Mouse (Mus musculus) olfactory bulb, adult 2 months (tissue): ENCODE measurements at regions not wholly inside any gene's neighbourhood (a gene's known extent, or its start where the extent isn't known, plus 50 kb on each side); places are given as distances from the start of the nearest gene placed in this dataset.

Source experiments
- H3K27ac ChIP-seq: fragments of 200-500 bp; 2 replicates; pipeline ENCODE4 v1.5.1; 2012; ENCODE audit warnings: low read depth, low read length; ENCODE audit not compliant: insufficient read depth
- H3K4me1 ChIP-seq: fragments of 200-500 bp; 2 replicates; pipeline ENCODE4 v1.6.1; 2012; ENCODE audit warnings: low read length; ENCODE audit not compliant: control insufficient read depth, insufficient read depth
- H3K4me3 ChIP-seq: fragments of 200-500 bp; 2 replicates; pipeline ENCODE4 v1.5.1; 2012; ENCODE audit warnings: mild to moderate bottlenecking, low read depth, low read length, moderate library complexity; ENCODE audit not compliant: insufficient read depth
- CTCF ChIP-seq: fragments of 200-500 bp; IDR thresholded peaks from 2 replicates; pipeline ENCODE4 v1.5.1; 2012; ENCODE audit warnings: low read depth, mild to moderate bottlenecking, low read length, moderate library complexity; ENCODE audit not compliant: insufficient read depth
- POLR2A ChIP-seq: fragments of 200-500 bp; IDR thresholded peaks from 2 replicates; pipeline ENCODE4 v1.6.1; 2012; ENCODE audit warnings: mild to moderate bottlenecking, low read depth, low read length, moderate library complexity; ENCODE audit not compliant: insufficient read depth
- WGBS: fragments of 180-500 bp; shearing (Covaris S2); methylation state at CpG from one replicate; pipeline ENCODE4 v1.1.7; 2018; 5-methylcytosine and 5-hydroxymethylcytosine counted together

DNA sequence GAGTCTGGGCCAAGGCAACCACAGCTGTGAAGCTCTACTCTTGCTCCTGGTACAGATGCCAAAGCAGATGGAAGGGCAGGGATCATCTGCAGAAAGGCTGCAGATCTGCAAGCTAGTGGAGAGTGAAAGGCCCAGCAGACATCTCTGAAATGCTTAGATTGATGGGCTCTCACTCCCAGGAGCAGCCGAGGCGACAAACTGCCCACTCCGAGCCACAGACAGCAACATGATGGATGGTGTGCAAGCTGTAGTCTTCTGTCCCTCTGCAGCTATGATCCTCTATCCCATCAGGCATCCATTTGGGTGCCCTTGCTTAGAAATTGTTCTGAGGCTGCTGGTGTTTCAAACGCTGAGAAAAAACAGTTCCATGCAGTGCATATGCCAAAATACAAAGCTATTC lies 262.1 kb downstream of the Dmrta1 start:
- Histone ChIP-seq H3K4me3 (no peak overlapping the region), H3K27ac (no peak overlapping the region), H3K4me1 (no peaks in the 10 kb centered on the region)
- TF ChIP-seq CTCF = no peak
- TF ChIP-seq POLR2A = no peak
- 84% methylated on average over 4 of the region's 4 CpGs for WGBS

DNA sequence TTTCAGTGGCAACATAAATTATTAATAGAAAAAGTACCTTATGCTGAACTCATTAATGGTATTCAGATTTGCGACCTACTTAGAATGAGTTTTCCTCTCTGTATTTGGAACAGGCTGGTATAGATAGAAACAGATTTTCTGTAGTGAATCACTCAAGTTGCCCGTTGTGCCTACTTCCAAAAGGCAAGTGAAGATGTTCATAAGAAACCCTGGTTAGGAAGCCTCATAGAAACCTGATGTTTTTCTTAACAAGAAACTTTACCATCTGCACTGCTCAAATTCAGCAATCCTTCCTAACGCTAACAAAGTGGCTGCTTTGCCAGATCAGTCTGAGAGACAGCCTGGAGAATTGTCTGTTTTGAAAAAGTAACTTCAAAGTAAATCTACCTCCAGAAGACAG lies 242.5 kb upstream of the Zfp352 start:
- TF ChIP-seq POLR2A (no peak), CTCF (no peak)
- H3K4me3 ChIP-seq = no peak overlapping the region
- H3K4me1 ChIP-seq = no peaks in the 10 kb centered on the region
- 77% methylated on average over 3 of the region's 3 CpGs for WGBS
- no peak overlapping the region for H3K27ac ChIP-seq

DNA sequence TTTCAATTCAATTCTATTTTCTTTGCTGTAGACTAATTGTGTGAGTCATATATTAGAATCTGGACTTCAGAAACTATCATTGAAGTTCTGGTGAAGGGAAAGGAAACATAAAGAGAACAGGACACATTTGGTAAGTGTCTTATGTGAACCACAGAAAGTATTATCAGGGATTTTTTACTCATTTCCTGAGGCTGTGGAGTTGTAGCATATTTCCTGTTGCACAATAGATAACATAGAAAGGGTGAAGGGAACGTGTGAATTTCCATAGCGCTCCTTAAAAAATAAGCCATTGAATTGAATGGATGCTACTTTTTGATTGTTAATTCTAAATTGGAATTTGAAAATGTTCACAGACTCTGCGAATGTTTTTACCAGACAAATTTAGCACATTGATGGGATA lies 215.2 kb upstream of the Zfp352 start:
- Histone ChIP-seq H3K4me3 (no peak overlapping the region), H3K4me1 (no peaks in the 10 kb centered on the region), H3K27ac (no peak overlapping the region)
- WGBS = 69% methylated on average over 3 of the region's 3 CpGs
- no peak for TF ChIP-seq POLR2A
- TF ChIP-seq CTCF = no peak

DNA sequence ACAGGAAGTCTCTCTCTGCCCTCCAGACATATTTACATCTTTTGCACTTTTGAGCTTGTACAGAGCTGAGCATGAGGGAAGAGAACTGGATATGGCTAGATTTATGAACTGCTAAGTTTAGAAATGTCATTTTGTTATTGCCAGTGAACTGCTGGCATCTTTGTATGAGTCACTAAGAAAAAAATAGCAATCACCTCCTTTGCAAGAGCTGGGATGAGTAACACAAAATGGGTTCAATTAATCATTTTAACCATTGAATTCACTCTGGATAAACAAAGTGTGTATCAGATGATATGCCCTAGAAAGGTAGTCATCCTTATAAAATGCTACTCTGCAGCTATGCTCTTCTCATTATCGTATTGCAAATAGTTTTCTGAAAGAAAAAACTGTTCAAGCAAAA lies 214.7 kb upstream of the Zfp352 start:
- H3K4me1 ChIP-seq = no peaks in the 10 kb centered on the region
- WGBS = 58% methylated on average over 1 of the region's 1 CpGs
- no peak overlapping the region for H3K27ac ChIP-seq
- no peak for TF ChIP-seq CTCF
- TF ChIP-seq POLR2A = no peak
- no peak overlapping the region for H3K4me3 ChIP-seq

DNA sequence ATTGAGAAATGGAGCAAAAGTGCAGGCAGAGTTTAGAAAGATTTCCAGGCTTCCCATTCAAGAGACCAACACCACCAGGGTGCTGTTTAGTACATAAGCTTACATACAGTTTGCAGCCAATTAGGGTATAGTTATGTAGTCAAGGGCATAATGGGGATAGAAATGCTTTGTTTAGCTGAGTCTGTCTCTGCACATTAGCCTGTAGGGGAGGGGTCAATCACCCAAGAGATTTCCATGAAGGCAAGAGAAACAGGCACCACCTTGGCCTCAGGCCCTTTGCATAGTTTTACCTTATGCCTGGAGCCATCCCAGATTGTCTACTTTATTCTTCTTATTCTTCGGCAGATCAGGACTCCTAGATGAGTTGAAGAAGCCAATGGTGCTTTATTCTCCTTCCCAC lies 205.9 kb upstream of the Zfp352 start:
- TF ChIP-seq POLR2A = no peak
- no peak for TF ChIP-seq CTCF
- no peaks in the 10 kb centered on the region for H3K4me1 ChIP-seq

DNA sequence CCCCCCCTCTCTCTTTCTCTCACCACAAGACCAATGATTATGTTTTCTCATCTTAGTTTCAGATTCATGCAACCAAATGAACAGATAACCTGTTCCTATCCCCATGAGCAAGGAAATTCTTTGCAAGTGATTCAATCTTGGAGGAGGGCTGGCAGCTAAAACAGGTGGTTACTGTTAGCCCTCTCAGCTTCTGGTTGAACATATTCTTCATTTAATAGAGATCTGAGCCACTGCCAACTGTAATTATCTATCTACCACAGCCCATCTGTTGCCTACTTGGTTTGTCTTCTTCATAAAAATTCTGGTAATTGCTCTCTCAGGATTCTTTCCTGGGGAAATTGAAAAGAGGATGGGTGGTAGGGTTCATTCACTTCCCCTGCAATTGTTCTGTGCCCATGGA lies 204.4 kb upstream of the Zfp352 start:
- no peaks in the 10 kb centered on the region for H3K4me1 ChIP-seq
- H3K27ac ChIP-seq = no peak overlapping the region
- no peak overlapping the region for H3K4me3 ChIP-seq

More for the DNA sequence above, 205.9 kb upstream of the Zfp352 start:
- Histone ChIP-seq H3K27ac (no peak overlapping the region), H3K4me3 (no peak overlapping the region)
- 44% methylated on average over 1 of the region's 1 CpGs for WGBS

More for the DNA sequence above, 204.4 kb upstream of the Zfp352 start:
- no peak for TF ChIP-seq POLR2A
- no peak for TF ChIP-seq CTCF
